Mouse (Mus musculus) embryonic facial prominence, embryonic 11.5 days (tissue): ENCODE results near the gene Tead2. TPM values are rescaled to one million over a fixed set of nuclear protein-coding genes. Genes with fewer than 3 reads are reported as not detected.

Experiments
- ATAC-seq: fragments of 200-750 bp; cut with Nextera tagmentation; replicated peaks from 2 replicates; pipeline ENCODE4 v1.8.0; 2017; ENCODE audit warnings: low read depth; ENCODE audit not compliant: insufficient number of reproducible peaks, low FRiP score, low TSS enrichment
- DNase-seq: peaks from one replicate; pipeline ENCODE4 v3.0.0-alpha.2; 2015; ENCODE audit warnings: low spot score
- H3K27ac ChIP-seq: fragments of 300-500 bp; sonication (generic); replicated peaks from 2 replicates; pipeline ENCODE4 v1.5.1; 2014; ENCODE audit warnings: mild to moderate bottlenecking, low read depth, low read length, control low read depth
- H3K27me3 ChIP-seq: fragments of 300-500 bp; sonication (generic); 2 replicates; pipeline ENCODE4 v1.6.1; 2014; ENCODE audit warnings: mild to moderate bottlenecking, low read length, moderate library complexity, mixed read lengths; ENCODE audit not compliant: control insufficient read depth, insufficient read depth
- H3K36me3 ChIP-seq: fragments of 300-500 bp; sonication (generic); replicated peaks from 2 replicates; pipeline ENCODE4 v1.6.1; 2014; ENCODE audit warnings: low read depth, mild to moderate bottlenecking, low read length, moderate library complexity, mixed read lengths; ENCODE audit not compliant: control insufficient read depth, insufficient read depth
- H3K4me1 ChIP-seq: fragments of 300-500 bp; sonication (generic); 2 replicates; pipeline ENCODE4 v1.6.1; 2014; ENCODE audit warnings: low read length, mixed read lengths; ENCODE audit not compliant: control insufficient read depth, insufficient read depth
- H3K4me2 ChIP-seq: fragments of 300-500 bp; sonication (generic); 2 replicates; pipeline ENCODE4 v1.6.1; 2014; ENCODE audit warnings: low read depth, mild to moderate bottlenecking, control low read depth, low read length, moderate library complexity
- H3K4me3 ChIP-seq: fragments of 300-500 bp; sonication (generic); 2 replicates; pipeline ENCODE4 v1.5.1; 2014; ENCODE audit warnings: low read depth, low read length, control low read depth
- H3K9ac ChIP-seq: fragments of 300-500 bp; sonication (generic); replicated peaks from 2 replicates; pipeline ENCODE4 v1.6.1; 2014; ENCODE audit warnings: mild to moderate bottlenecking, control low read depth, low read length
- H3K9me3 ChIP-seq: fragments of 300-500 bp; sonication (generic); replicated peaks from 2 replicates; pipeline ENCODE4 v1.6.1; 2016; ENCODE audit warnings: mild to moderate bottlenecking, low read length, inconsistent platforms, mixed read lengths; ENCODE audit not compliant: control insufficient read depth
- WGBS: fragments of 180-500 bp; shearing (Covaris S2); extraction: QIAGEN DNeasy Blood & Tissue Kit; methylation state at CpG from one replicate; pipeline ENCODE4 v1.1.7; 2014; 5-methylcytosine and 5-hydroxymethylcytosine counted together
- polyA plus RNA-seq: library from polyadenylated mRNA; unstranded; fragments of >200 nt; fragmentation: Nextera tagmentation; extraction: Ambion mirVana; gene quantifications from 2 replicates; pipeline ENCODE4 v1.2.1, GENCODE M21; 2014

The Tead2 gene
- polyA plus RNA-seq, 1 experiment from 2014 or later, result 285 TPM

GRCm38 (mm10) chr7:45174567-45175280 lies 40.8 kb upstream of the Tead2 start:
- WGBS, result 4% methylated on average over 29 of the region's 29 CpGs
- Histone ChIP-seq H3K4me2 (peak overlapping the region; percentile 23; the same call in 1 of the 2 replicates), H3K4me1 (no peaks in the 10 kb centered on the region; the same call in 1 of the 2 replicates), H3K4me3 (no peak overlapping the region), H3K9me3 (peaks cover 6% of the 10 kb centered on the region), H3K27me3 (peaks cover 64% of the 10 kb centered on the region), H3K27ac (no peak overlapping the region), H3K36me3 (no peaks in the 10 kb centered on the region), H3K9ac (0 out of 2 replicates have a peak overlapping the region, but pooled peaks have one; percentile 9)
- DNase-seq (no peak), ATAC-seq (no peak; the same call in 1 of the 2 replicates)

DNA sequence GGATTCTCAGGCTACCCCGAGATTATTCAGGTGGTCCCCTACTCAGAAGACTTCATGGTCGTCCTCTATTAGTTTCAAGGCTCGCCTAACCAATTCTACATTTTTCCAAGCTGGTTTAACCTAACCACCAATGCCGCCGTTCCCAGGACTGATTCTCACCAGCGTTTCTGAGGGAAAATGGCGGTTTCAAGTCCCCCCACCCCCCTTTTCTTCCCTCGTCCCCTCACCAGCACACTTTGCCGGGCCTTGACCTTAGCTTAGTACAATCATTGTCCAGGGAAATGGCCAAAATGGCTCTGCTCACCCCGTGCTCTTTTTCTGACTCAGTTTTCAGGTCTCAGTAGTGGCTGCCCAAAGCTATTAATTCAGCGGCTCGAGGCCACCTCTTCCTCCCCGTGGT lies 40.2 kb upstream of the Tead2 start:
- Histone ChIP-seq H3K9me3 (no peaks in the 10 kb centered on the region; the same call in 1 of the 2 replicates), H3K27me3 (peaks cover 68% of the 10 kb centered on the region), H3K27ac (no peak overlapping the region), H3K4me1 (no peaks in the 10 kb centered on the region; the same call in 1 of the 2 replicates), H3K4me2 (no peak overlapping the region), H3K4me3 (no peak overlapping the region), H3K36me3 (no peaks in the 10 kb centered on the region), H3K9ac (no peak overlapping the region)
- DNase-seq, result no peak
- no peak for ATAC-seq
- 5% methylated on average over 13 of the region's 13 CpGs for WGBS

DNA sequence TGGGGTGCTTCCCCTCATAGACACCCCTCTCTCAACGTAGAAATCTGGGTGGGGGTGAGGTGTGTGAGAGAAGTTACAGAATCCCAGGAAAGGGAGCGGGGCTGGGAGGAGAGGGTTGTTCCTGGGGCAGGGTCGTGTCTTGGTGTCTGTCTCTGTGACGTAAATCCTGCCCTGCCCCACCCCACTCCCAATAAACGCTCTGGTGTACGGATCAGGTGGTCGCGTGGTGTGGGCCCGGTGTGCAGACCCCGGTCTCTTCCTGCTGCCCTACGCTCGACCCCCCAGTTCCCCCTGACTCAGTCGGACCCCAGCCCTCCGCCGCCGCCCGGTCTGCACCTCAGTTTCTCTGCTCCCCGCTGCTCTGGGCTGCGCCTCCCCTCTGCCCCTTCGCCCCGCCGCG lies 39.6 kb upstream of the Tead2 start:
- no peak overlapping the region for H3K4me3 ChIP-seq
- no peak for DNase-seq
- H3K4me2 ChIP-seq, result 0 out of 2 replicates have a peak overlapping the region, but pooled peaks have one; percentile 1
- H3K9me3 ChIP-seq, result no peaks in the 10 kb centered on the region
- peak; percentile 26; the same call in 1 of the 2 replicates for ATAC-seq
- H3K9ac ChIP-seq, result no peak overlapping the region
- peaks cover 73% of the 10 kb centered on the region for H3K27me3 ChIP-seq
- H3K36me3 ChIP-seq, result no peaks in the 10 kb centered on the region
- WGBS, result under 1% methylated on average over 23 of the region's 23 CpGs
- H3K4me1 ChIP-seq, result no peaks in the 10 kb centered on the region; the same call in 1 of the 2 replicates
- H3K27ac ChIP-seq, result no peak overlapping the region

- Histone ChIP-seq H3K9ac (no peak overlapping the region), H3K9me3 (no peaks in the 10 kb centered on the region), H3K4me3 (no peak overlapping the region), H3K27me3 (peaks cover 78% of the 10 kb centered on the region), H3K4me1 (no peaks in the 10 kb centered on the region; the same call in 1 of the 2 replicates), H3K4me2 (peak overlapping the region; percentile 1; the same call in 1 of the 2 replicates), H3K27ac (no peak overlapping the region), H3K36me3 (no peaks in the 10 kb centered on the region)
- DNase-seq (no peak), ATAC-seq (no peak)
- WGBS, result 2% methylated on average over 29 of the region's 31 CpGs
Measured at GRCm38 (mm10) chr7:45176356-45176755, 39.2 kb upstream of the Tead2 start.

DNA sequence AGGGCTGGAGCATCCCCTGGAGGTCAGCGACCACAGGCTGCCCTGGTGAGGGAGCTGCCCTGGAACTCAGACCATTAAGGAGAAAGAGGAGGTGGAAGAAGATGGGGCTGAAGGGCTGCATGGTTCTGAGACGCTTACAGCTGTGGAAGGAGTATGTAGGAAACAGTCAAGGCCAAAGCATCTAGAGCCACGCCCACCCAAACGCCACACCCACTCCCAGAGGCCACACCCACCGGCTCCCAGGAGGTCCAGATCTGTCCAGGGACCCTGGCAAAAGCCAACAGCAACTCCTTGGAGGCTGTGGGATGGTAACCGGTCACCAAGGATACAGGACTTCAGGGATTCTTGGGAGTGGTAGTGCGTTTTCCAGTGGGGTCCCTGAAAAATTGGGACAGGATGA lies 37.0 kb upstream of the Tead2 start:
- Histone ChIP-seq H3K4me3 (no peak overlapping the region), H3K9ac (no peak overlapping the region), H3K36me3 (no peaks in the 10 kb centered on the region), H3K27ac (no peak overlapping the region), H3K4me2 (no peak overlapping the region), H3K27me3 (peaks cover 94% of the 10 kb centered on the region), H3K4me1 (no peaks in the 10 kb centered on the region; the same call in 1 of the 2 replicates), H3K9me3 (no peaks in the 10 kb centered on the region)
- DNase-seq (no peak), ATAC-seq (no peak)
- WGBS, result 22% methylated on average over 7 of the region's 7 CpGs

GRCm38 (mm10) chr7:45179469-45179868 lies 36.1 kb upstream of the Tead2 start, which contains the start of gene Gfy:
TSS of gene Gfy (minus strand) at chr7:45179569.
- WGBS, result 26% methylated on average over 7 of the region's 7 CpGs
- no peaks in the 10 kb centered on the region for H3K36me3 ChIP-seq
- H3K27ac ChIP-seq, result no peak within 1 kb of the TSS
- no peak for DNase-seq
- H3K9ac ChIP-seq, result no peak within 1 kb of the TSS
- H3K27me3 ChIP-seq, result peaks cover 98% of the 10 kb centered on the region
- ATAC-seq, result no peak
- no peaks in the 10 kb centered on the region for H3K9me3 ChIP-seq
- no peaks in the 10 kb centered on the region; the same call in 1 of the 2 replicates for H3K4me1 ChIP-seq
- no peak within 1 kb of the TSS for H3K4me2 ChIP-seq
- H3K4me3 ChIP-seq, result no peak within 1 kb of the TSS

DNA sequence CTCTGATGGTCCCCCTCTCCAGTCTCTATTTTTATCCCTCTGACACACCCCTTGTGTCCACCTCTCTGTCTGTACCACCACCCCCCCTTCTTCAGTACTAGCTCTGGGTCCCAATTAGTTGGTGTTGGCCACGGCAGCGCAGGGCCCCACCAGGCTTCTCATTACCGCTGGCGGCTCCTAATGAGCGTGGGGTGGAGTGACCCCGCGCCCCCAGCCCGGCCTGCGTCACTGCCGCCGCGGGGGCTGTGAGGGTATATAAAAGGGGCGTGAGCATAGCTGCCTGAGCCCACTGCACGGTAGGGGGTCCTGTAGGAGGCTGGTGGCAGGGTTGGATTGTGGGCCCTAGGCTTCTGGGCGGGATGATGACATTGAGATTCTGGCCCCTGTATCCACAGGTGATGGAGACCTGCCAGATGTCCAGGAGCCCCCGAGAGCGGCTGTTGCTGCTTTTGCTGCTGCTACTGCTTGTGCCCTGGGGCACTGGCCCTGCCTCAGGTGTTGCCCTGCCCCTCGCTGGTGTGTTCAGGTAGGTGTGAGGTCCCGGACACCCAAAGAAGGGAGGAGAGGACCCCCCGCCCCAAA lies 34.6 kb upstream of the Tead2 start, which contains the start of gene Pth2:
Gene Pth2 (plus strand): TSS at position 100 of the 582 bp plus-strand sequence.
- Histone ChIP-seq H3K4me3 (no peak within 1 kb of the TSS), H3K27me3 (peaks cover 90% of the 10 kb centered on the region), H3K36me3 (no peaks in the 10 kb centered on the region), H3K9me3 (no peaks in the 10 kb centered on the region), H3K4me1 (no peaks in the 10 kb centered on the region), H3K4me2 (no peak within 1 kb of the TSS), H3K9ac (no peak within 1 kb of the TSS), H3K27ac (no peak within 1 kb of the TSS)
- ATAC-seq, result no peak
- 18% methylated on average over 17 of the region's 20 CpGs for WGBS
- no peak for DNase-seq

DNA sequence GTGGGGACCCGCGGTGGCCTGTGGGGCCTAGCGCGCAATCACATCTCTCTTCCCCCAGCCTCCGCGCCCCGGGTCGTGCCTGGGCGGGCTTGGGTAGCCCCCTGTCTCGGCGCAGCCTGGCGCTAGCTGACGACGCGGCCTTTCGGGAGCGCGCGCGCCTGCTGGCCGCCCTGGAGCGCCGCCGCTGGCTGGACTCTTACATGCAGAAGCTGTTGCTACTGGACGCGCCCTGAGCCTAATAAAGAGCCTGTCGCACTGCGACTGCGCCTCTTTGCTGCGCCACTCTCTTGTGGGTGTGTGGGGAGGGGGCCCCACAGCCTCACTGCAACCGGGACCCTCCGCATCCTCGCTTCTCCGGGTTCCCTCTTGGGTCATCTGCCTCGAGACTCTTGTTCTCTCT lies 34.0 kb upstream of the Tead2 start:
- H3K27ac ChIP-seq, result no peak overlapping the region
- 7% methylated on average over 32 of the region's 35 CpGs for WGBS
- no peak for ATAC-seq
- H3K4me1 ChIP-seq, result no peaks in the 10 kb centered on the region; the same call in 1 of the 2 replicates
- DNase-seq, result no peak
- H3K36me3 ChIP-seq, result no peaks in the 10 kb centered on the region
- H3K9me3 ChIP-seq, result no peaks in the 10 kb centered on the region
- no peak overlapping the region for H3K4me3 ChIP-seq
- H3K27me3 ChIP-seq, result peaks cover 84% of the 10 kb centered on the region
- no peak overlapping the region for H3K9ac ChIP-seq
- no peak overlapping the region for H3K4me2 ChIP-seq
